8 mouse cellular contexts compared by ENCODE assay signal in genomic region chr10:58813081-58813800, GRCm38 (mm10). TPM values are rescaled to one million over a fixed set of nuclear protein-coding genes. Genes with fewer than 3 reads are reported as not detected.
DNase-seq lines count a peak whose midpoint lies in the region; ATAC-seq and TF ChIP-seq lines count a peak whose summit lies in the region.

Sh3rf3 (plus strand) TSS chr10:58813359.

- H3K4me2 ChIP-seq in forebrain, embryonic 11.5 days (ENCODE audit: low read depth, low read length, severe bottlenecking) = peak within 1 kb of the TSS; percentile 100
- H3K4me2 ChIP-seq in hindbrain, embryonic 13.5 days = peak within 1 kb of the TSS; percentile 100

- H3K27me3 ChIP-seq in forebrain, embryonic 11.5 days (ENCODE audit: control insufficient read depth, insufficient read depth, low read length) = peaks cover 29% of the 10 kb centered on the region
- peaks cover 46% of the 10 kb centered on the region for H3K27me3 ChIP-seq in hindbrain, embryonic 13.5 days

- in situ Hi-C loops in ES-E14 (cut with MboI; ENCODE audit: low sequenced_read_pairs in 2 of 2, unreplicated experiment in 2 of 2) = loop anchor here in 1 of 2 experiments (25.0 kb wide), 1 partner anchor 474 kb away; no protein-coding TSS in a partner anchor

- ATAC-seq in forebrain, embryonic 11.5 days (replicated peaks; ENCODE audit: low FRiP score) = peak; percentile 61
- peak; percentile 52 for ATAC-seq in hindbrain, embryonic 13.5 days (ENCODE audit: low FRiP score)
- ATAC-seq in activated CD4-positive, CD25-positive, alpha-beta regulatory T cell, adult 4 months = no peak

- H3K9ac ChIP-seq in ES-E14 (ENCODE audit: insufficient read depth, low read depth, low read length, poor library complexity, severe bottlenecking) = peak within 1 kb of the TSS; percentile 60
- H3K9ac ChIP-seq in forebrain, embryonic 11.5 days (ENCODE audit: low read length) = peak within 1 kb of the TSS; percentile 60
- peak within 1 kb of the TSS; percentile 80 for H3K9ac ChIP-seq in hindbrain, embryonic 13.5 days

- H3K9me3 ChIP-seq in ES-E14 (ENCODE audit: control insufficient read depth, insufficient read depth, low read depth, low read length) = no peaks in the 10 kb centered on the region
- H3K9me3 ChIP-seq in forebrain, embryonic 11.5 days (ENCODE audit: control insufficient read depth, low read length) = no peaks in the 10 kb centered on the region
- H3K9me3 ChIP-seq in hindbrain, embryonic 13.5 days = no peaks in the 10 kb centered on the region

- under 1% methylated on average over 78 of the region's 79 CpGs for WGBS in forebrain, embryonic 11.5 days
- WGBS in hindbrain, embryonic 13.5 days = under 1% methylated on average over 79 of the region's 79 CpGs

- no peak within 1 kb of the TSS for H3K27ac ChIP-seq in ES-E14 (ENCODE audit: insufficient read depth, low read depth, low read length, poor library complexity, severe bottlenecking)
- H3K27ac ChIP-seq in forebrain, embryonic 11.5 days (ENCODE audit: low read depth, low read length) = no peak within 1 kb of the TSS
- peak within 1 kb of the TSS; percentile 70 for H3K27ac ChIP-seq in hindbrain, embryonic 13.5 days

- no peaks in the 10 kb centered on the region for H3K36me3 ChIP-seq in ES-E14 (ENCODE audit: control insufficient read depth, insufficient read depth, low read length, poor library complexity, severe bottlenecking)
- no peaks in the 10 kb centered on the region for H3K36me3 ChIP-seq in forebrain, embryonic 11.5 days (ENCODE audit: control insufficient read depth, insufficient read depth, low read length)
- H3K36me3 ChIP-seq in hindbrain, embryonic 13.5 days = no peaks in the 10 kb centered on the region

- peak within 1 kb of the TSS; percentile 61 to 64 for H3K4me3 ChIP-seq in ES-E14 (ENCODE audit: insufficient read depth in 1 of 2, low read depth in 1 of 2, low read length in 2 of 2, poor library complexity in 1 of 2, severe bottlenecking in 1 of 2)
- peak within 1 kb of the TSS; percentile 62 for H3K4me3 ChIP-seq in forebrain, embryonic 11.5 days (ENCODE audit: low read depth, low read length)
- H3K4me3 ChIP-seq in hindbrain, embryonic 13.5 days = peak within 1 kb of the TSS; percentile 72

- no peak for DNase-seq in ES-E14 (ENCODE audit: low read depth, low spot score)
- peak; percentile 15 to 33 for DNase-seq in adrenal gland, postnatal 36 days
- peak; percentile 77 for DNase-seq in forebrain, embryonic 11.5 days (ENCODE audit: low spot score)
- peak; percentile 42 to 63 for DNase-seq in left cerebral cortex, postnatal 25 days (ENCODE audit: low spot score in 2 of 2)
- DNase-seq in mesoderm, embryonic 11.5 days (ENCODE audit: low read depth, low spot score) = peak; percentile 35
- DNase-seq in right cerebral cortex, postnatal 36 days (ENCODE audit: low spot score in 2 of 2) = peak; percentile 29 to 38

- no peaks in the 10 kb centered on the region for H3K4me1 ChIP-seq in ES-E14 (ENCODE audit: control insufficient read depth in 2 of 2, insufficient read depth in 2 of 2, low read length in 2 of 2, poor library complexity in 1 of 2)
- H3K4me1 ChIP-seq in forebrain, embryonic 11.5 days (replicated peaks; ENCODE audit: control insufficient read depth, insufficient read depth, low read length) = peaks cover 8% of the 10 kb centered on the region; the same call in 1 of the 2 replicates
- peaks cover 22% of the 10 kb centered on the region for H3K4me1 ChIP-seq in hindbrain, embryonic 13.5 days (replicated peaks)

- intact Hi-C loops in left cerebral cortex, postnatal 25 days (cut with DNase I) = loop anchor here (2.0 to 5.0 kb wide), 6 partner anchors 69 to 479 kb away; no protein-coding TSS in a partner anchor

TF ChIP-seq in ES-E14, 5 proteins besides CTCF, POLR2A, EP300 and RAD21:
- TF ChIP-seq ZC3H11A (IDR thresholded peaks at IDR 0.05; ENCODE audit: borderline replicate concordance, low read depth, low read length) = no peak
- TF ChIP-seq ZNF384 (IDR thresholded peaks at IDR 0.05; ENCODE audit: low read depth, low read length) = no peak
- no peak for TF ChIP-seq HCFC1 (IDR thresholded peaks at IDR 0.05; ENCODE audit: borderline replicate concordance, insufficient read depth, low read length)
- no peak for TF ChIP-seq MAFK (IDR thresholded peaks at IDR 0.05; ENCODE audit: insufficient read depth, low read depth, low read length)
- no peak for TF ChIP-seq CHD2 (IDR thresholded peaks at IDR 0.05; ENCODE audit: low read depth, low read length)

RNA-seq across cellular contexts. Expression of gene Sh3rf3, which starts in this region (rescaled TPM):
- total RNA-seq in ES-E14 (2012; rRNA removed) = 1.1 and 1.6 TPM in 2 replicates
- under 1 TPM; 0.86 to 0.95 TPM for total RNA-seq in adrenal gland, postnatal 36 days (2021)
- polyA plus RNA-seq in forebrain, embryonic 11.5 days (2014; fragmentation: Nextera tagmentation; extraction: Ambion mirVana) = 1.8 and 2.0 TPM in 2 replicates
- 2.3 and 3.2 TPM in 2 replicates for polyA plus RNA-seq in hindbrain, embryonic 13.5 days (2015; fragmentation: Nextera tagmentation; extraction: Ambion mirVana)
- 10 to 100 TPM; 51.2 to 52.5 TPM for total RNA-seq in left cerebral cortex, postnatal 25 days (2021)
- not detected for polyA plus RNA-seq in activated CD4-positive, CD25-positive, alpha-beta regulatory T cell, adult 4 months (2017; shearing (Covaris generic))

Comparison
In these comparisons a context has a peak if more than half of its experiments do, and no peak if none do; other contexts are left out.
1. RNA of gene Sh3rf3 (total RNA-seq): 51.2 to 52.5 TPM in left cerebral cortex, postnatal 25 days; 1.1 to 1.6 TPM in ES-E14 and 0.86 to 0.95 TPM in adrenal gland, postnatal 36 days; every median in the first group is over 10 times any median in the second.
2. Peak in DNase-seq in adrenal gland, postnatal 36 days; RNA of the gene not detected or under 1 TPM.
3. Peak in every context shown above with its lines, with median percentiles within 50 percentile points of each other: H3K4me3 ChIP-seq and H3K9ac ChIP-seq.